Mouse (Mus musculus): Measurements from ENCODE around the gene Gm48551.

Gm48551 gene

DNA sequence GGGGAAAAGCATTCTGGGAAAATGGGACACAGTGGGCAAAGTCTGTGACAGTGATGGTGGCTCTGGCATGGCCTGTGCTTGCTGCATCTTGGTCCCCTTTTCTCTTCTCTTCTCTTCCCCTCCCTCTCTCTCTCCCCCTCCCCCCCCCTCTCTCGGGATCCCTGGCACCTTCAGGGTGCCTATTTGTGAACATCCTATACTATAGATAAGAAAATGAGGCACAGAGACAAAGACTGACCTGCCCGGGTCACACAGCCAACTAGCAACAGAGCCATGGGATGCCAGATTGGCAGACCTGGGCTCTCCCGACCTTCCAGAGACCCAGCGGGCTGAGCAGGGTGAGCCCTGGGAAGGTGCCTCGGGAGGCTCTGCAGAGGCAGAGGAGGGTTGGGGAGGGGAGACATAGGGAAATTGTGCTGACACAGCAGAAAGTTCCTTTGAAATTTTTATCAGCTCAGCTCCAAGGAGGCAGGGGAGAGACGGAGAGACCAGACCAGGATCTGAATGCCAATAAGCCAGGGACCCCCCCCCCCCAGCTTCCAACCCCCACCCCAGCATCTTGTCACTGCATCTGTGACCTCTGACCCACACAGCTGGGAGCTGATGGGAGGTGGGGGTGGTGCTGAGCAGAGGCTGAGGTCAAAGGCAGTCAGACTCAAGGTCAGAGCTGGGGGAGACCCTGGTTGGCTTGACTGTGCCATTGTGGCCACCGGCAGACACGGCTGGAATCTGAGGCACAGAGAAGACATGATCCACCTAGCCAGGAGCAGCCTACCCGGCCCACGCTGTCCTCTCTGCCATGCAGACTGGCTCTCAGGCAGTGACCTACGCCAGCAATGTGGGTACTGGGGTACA is 34.2 kb downstream of the Gm48551 start:
- DNase-seq, result peak in 1 of 2 experiments; percentile 3

DNA sequence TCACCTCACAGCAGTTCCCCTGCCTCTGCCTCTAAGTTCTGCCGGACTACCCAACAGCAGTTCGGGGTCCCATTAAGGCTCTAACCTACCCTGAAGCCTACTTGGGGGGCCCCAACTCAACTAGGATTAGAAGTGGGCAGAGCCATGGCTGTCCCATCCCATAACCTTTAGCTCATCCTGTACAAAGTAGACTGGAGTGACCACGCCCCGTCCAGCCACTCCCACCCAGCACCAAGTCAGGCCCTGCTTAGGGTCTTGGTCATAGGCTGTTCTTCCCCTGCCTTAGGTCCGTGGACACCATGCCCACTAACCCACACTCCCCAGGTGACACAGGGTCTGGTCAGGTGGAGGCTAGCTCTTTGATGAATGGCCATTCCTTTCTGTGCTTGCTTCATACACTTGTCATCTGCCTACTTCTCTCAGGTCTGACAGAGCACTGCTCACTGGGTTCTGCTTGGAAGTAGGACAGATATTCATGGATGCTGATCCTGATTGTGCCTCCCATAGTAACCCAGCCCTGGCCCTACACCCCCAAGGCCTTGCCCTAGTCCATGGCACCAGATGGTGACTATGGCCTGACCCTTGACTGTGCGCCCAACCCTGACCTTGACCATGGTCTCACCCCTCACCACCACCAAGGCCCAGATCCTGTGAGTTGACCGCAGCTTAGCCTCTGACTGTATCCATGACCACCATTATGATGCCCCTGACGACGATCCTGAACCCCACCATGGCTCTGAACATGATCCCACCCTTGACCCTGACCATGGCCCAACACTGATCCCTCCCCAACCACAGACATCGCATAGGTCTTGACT is 35.1 kb downstream of the Gm48551 start:
- DNase-seq, result peak in 1 of 2 experiments; percentile 1

DNA sequence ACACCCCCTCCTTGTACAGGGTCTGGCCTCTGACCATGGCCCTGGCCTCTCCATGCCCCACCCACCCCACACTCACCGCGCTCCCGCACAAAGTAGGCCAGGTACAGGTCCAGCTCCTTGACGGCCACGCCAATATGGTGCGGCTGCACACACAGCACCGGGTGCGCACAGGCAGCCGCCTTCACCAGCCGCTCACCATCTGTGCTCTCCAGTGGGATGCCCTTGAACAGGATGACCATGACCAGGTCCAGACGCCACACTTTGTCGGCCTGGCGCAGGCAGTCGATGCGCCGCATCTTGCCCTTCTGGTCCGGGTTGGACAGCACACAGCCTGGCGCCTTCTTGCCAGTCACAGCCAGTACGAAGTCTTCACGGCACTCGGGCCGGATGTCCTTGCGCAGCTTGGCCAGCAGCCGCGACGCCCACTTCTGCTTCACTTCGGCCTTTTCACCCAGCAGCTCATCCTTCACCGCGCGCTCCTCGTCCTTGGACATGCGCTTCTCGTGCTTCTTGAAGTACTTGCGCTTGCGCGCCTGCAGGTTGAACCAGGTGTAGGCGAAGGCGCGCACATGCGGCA is 36.0 kb downstream of the Gm48551 start:
- peak in 1 of 2 experiments; percentile 11 for DNase-seq

DNA sequence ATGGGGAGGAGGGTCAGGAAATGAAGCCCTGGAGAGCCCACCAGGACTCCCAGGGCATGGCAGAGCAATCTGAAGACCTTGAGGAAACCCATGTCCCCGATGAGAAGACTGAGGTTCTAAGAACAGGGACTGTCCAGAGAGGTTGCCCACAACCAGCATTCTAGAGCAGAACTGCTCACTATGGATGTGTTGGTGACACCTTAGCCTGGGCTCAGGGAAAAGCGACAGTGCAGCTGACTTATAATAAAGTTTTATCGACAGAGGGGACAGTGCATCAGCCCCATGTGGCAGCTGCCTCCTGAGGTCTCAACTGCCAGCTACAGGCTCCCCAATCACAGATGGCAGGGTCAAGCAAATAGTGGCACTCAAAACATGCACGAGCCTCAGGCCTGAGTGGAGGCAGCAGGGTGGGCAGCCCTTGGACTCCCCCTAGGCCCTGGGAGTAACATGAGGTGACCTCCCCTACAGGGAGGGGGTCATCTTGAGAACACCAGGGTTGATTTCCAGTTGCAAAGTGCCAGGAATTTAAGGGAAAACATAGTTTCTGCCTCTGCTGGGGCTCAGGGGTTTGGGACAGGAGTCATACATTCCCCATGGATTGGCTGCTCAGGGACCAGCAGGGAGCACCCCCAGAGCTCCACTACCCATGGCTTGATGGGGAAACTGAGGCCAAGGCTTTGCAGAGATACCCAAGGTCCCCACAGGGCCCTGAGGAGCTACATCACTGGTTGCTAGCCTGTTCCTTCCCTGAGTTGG is 37.0 kb downstream of the Gm48551 start:
- DNase-seq, result peak in 1 of 2 experiments; percentile 2

DNA sequence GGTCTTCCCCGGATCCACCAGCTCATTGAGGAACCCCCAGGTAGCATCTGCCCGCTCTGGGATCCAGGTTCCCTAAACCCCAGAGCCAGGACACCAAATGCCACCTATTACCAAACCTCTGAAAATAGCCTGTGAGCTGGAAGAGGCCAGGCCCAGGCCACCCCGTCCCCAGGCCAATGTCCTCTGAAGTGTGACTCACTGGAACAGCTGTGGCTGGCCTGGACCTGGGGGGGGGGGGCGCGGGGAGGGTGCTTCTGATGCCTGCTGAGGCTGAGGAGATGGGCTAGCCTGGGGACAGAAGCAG is 37.5 kb downstream of the Gm48551 start:
- no peak for DNase-seq

DNA sequence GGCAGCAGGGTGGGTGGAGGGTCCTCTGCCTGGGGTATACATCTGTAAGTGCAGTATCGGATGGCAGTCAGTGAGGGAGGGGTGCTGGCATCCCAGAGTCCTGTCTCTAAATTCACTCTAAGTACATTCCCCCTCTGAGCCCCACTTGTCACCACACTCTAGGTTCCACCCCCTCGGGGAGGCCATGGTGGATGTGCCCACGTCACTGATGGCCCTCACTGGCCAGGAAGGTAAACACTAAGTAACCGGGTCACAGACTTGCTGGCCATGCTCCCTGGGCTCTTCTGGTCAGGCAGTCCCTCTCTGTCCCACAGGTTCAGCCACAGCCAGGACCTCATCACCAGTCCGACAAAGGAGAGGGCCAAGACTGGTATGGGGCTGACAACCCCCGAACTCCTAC is 37.9 kb downstream of the Gm48551 start:
- DNase-seq, result peak in 1 of 2 experiments; percentile 5

DNA sequence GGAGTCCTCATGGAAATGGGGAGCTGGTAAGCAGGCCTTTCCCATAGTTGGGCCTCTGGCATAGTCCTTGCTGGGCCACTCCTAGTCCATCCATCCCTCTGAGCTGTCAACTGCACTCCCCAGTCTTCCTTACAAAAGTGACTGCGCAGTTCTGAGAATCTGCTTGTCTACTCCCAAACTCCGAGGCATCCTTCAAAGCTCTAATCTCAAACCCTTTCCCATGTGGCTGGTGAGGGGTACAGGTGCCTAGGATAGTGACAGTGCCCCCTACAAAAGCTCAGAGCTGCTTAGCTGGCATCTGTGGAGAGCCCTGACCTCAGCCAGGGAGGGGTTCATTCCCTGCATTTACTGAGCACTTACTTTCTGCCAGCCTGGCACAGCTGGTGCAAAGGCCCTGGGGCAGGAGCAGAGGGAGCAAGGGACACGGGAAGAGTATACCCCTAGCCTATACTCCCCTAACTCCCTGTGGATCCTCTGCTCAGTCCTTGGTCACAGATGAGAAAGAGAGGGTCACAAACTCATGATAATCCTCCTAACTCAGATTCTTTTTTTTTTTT is 38.5 kb downstream of the Gm48551 start:
- peak in 1 of 2 experiments; percentile 2 for DNase-seq

DNA sequence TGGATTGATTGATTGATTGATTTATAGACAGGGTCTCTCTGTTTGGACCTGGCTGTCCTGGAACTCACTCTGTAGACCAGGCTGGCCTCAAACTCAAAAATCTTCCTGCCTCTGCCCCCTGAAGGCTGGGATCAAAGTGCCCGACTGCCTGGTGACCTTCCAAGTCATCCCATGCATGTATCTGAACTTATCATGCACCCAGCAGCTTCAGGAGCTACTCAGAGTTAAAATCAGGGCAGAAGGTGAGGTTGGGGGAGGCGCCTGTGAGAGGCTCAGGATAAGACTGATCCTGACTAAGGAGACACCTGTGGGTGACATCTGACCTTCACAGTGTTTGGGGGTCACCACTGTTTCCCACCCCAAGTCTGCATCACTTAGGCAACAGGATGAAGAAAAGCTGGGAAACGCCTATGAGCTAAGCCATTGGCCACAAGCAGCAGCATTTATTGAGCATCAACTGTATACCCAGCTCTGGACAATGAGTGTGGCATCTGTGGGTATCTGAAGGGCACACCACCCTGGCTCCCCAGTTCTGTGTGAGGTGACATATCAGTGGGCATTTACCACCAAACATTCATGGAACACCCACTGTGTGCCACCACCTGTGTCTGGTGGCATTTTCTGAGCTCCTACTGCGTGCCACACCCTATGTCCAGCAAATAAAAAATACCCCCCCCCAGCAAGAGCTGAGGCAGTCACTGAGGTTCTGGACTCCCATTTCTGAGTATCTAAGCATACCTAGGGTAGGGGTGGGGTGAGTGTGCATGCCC is 39.4 kb downstream of the Gm48551 start:
- peak in 1 of 2 experiments; percentile 1 for DNase-seq

DNA sequence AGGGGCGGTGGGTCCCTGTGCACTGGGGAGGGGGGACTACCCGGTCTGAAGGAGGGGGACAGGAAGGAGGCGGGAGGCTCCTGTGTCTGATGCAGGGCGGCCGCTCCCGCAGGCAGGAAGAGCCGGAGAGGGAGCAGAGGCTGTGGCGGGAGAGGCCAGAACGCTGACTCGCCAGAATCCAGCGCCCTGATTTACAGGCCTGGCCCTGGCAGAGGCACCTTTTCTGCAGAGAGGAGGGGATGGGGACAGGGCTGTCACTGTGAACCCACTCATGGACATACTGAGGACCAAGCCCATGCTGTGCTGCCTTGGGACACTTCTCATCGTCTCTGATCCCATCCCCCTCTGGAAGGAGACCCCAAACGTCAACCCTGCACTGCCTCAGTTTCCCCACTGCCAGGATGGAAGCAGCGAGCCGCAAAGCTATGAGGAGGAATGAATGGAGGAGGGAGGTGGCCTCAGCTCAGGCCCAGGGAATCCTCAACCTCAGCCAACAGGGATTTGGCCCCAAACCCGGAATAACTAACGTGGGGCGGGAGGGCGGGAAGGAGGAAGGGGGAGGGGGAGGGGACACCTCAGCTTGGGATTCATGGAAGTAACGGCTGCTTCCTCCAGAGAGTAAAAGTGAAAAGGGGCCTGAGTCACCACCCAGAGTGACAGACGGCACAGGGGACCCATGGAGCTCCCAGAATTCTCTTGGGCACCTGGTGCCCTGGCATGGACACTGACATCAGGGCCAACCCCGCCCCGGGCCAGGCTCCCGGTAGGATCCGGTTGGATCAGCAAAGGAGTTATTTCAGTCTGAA is 40.2 kb downstream of the Gm48551 start:
- DNase-seq, result peak in 1 of 2 experiments; percentile 26

DNA sequence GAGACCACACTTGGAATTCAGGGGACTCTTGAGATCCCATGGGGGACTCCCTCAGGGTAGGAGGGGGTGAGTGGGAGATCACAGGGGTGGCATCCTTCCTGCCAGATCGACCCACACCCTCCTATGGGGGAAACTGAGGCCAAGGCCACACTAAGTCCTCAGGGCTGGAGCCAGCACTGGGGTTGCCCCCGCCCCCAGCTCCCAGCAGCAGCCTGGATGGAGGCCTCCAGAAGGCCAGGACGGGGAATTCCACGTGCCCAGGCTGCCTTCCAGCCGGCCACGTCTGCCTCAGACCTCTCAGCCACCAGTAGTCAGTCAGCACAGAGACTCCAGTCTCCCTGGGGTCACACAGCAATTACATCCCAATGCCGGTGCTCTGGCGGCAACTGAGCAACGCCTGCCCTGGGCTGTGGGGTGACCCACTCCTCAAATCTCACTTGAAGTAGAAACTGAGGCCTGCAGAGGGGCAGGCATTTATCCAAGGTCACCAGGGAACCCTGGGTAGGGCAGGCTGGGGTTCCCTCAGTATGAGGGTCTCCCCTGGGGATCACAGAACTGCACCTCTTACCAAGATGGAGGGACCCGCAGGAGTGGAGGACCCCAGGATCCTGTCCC is 41.1 kb downstream of the Gm48551 start:
- DNase-seq, result peak in 1 of 2 experiments; percentile 9

DNA sequence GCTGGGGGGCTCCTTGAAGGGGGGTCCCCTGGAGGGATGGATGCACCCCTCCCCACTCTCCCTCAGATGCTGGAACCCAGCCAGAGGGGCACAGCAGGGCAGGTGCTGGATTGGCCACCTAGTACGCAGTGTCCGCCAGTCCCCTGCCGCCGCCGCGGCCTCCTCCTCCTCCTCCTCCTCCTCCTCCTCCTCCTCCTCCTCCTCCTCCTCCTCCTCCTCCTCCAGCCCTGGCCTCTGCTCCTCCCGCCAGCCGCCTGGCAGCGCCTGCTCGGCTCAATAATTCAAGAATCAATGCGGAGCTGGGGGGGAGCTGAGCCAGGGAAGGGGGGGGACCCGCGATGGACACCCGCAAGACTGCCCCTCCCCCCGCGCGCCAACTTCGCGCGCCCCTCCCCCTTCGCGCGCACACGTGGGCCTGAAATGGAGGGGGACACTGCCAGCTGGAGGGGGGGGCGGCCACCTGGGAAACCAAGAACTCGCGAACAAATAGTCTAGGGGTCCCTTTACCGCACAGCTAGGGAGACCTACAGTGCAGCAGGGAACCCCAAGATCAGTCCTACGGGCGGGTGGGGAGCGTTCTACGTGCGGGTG is 41.9 kb downstream of the Gm48551 start:
- DNase-seq, result peak in 1 of 2 experiments; percentile 28

DNA sequence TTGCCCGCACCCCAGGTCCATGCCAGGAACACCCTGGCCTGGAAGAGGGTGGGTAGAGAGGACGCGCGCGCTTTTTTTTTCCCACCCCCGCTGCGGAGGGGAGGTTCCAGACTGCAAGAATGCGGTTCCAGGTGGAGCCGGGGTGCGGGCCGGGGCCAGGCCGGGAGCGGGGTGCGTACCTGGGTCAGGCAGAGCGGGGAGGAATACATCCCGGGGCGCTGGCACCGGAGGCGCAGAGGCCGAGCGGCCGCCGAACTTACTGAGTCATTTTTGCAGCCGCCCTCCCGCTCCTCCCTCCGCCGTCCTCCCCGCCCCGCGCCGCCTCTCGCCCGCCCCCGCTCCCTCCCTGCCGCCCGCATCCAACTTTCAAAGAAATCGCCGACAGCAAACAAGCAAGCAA is 42.6 kb downstream of the Gm48551 start:
- peak in 1 of 2 experiments; percentile 40 for DNase-seq

DNA sequence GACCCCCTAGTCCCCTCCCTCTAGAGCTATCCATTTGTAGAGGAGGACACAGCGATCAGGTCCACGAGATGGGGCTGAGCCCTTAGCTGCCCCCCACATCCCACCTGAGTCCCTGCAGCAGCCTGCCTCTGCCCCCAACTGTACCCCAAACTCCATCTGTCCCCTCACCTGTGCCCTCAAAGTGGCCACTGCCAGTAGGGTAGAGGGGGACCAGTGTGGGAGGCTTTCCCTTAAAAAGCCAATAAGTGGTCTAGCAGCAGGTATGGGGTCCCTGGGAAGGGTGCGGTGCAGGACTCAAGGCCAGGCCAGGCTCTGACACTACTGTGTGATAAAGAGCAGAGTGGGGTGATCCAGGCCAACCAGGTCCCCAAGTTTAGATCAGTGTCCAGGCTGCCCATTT is 43.1 kb downstream of the Gm48551 start:
- peak in 1 of 2 experiments; percentile 7 for DNase-seq

DNA sequence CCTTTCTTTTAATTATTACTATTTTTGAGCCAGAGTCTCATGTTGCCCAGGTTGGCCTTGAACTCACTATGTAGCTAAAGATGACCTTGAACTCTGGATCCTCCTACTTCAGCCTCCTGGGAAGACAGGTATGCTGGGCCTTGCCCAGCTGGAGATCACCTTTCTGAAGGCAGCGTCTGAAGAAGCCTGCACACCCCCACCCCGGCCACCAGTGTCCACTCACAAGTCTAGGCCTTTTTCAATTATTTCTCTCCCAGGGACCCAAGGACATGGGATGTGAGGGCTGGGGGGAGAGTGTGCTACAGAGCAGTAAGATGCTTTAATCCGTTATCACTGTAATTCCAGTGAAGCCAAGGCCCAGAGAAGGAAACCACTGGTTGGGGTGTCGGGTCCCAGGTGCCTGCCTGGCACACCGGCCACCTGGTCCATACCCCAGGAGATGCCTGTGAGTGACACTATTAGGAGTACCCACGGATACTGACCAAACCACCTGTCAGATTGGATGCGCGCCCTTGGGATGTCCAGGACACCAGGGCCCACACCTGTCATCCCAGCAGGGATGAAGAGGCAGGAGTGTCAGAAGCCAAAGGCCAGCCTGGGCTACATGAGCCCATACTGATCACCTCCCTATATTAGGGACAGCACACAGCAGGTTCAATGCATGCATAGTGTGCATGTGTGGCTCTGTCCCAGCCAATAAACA is 43.7 kb downstream of the Gm48551 start:
- peak in 1 of 2 experiments; percentile 7 for DNase-seq

DNA sequence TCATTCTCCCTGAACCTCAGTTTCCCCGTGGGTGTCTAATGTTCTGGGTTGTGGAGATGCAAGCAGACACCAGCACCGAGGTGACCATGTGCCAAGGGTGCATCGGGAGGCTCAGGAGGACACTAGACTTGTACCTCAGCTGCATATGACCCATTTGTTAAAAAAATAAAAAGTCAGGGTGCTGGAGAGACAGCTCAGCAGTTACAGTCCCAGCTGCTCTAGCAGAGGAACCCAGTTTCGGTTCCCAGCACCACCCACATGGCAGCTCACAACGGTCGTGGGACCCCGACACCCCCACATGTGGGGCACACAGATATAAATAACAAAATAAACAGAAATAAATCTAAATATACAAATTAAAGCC is 44.2 kb downstream of the Gm48551 start:
- DNase-seq, result peak in 1 of 2 experiments; percentile 5

DNA sequence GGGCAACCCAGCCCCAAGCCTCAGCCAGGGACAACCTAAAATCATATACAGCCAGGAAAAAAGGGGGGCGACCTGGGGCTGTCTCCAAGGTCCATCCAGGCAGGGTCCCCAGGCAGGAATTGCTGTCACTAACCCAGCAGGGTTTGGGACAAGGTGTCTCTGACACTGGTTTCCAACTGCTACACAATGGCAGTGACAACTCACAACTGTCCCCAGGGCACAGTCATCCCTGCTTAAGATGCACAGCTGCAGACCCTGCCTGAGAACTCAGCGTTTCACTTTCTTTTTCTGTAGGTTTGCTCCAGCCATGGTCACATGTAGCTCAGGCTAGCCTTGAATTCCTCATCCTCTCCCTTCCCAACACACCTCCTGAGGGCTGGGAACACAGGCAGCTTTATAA is 44.8 kb downstream of the Gm48551 start:
- DNase-seq, result peak in 1 of 2 experiments; percentile 7

DNA sequence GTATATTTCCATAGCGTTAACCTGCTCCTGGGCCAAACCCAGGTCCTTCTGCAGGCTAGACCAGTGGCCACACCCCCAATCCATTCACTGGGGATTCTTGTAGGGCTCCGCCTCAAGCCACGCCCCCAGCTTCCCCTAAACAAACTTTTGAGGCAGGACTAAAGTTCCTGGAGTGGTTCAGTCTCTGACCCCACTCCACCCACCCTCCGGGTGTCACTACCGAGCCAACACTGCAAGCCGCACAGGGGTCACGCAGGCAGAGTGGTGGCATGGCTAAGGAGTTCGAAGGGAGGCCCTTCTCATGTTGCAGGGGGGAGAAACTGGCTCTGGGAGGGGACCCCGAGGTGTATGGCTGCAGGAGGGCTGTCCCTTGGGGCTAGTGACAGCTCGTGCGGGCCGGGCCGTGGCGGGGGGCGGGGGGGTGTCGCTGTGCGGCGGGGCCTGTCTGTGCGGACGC is 45.4 kb downstream of the Gm48551 start:
- DNase-seq, result peak; percentile 78 to 83

DNA sequence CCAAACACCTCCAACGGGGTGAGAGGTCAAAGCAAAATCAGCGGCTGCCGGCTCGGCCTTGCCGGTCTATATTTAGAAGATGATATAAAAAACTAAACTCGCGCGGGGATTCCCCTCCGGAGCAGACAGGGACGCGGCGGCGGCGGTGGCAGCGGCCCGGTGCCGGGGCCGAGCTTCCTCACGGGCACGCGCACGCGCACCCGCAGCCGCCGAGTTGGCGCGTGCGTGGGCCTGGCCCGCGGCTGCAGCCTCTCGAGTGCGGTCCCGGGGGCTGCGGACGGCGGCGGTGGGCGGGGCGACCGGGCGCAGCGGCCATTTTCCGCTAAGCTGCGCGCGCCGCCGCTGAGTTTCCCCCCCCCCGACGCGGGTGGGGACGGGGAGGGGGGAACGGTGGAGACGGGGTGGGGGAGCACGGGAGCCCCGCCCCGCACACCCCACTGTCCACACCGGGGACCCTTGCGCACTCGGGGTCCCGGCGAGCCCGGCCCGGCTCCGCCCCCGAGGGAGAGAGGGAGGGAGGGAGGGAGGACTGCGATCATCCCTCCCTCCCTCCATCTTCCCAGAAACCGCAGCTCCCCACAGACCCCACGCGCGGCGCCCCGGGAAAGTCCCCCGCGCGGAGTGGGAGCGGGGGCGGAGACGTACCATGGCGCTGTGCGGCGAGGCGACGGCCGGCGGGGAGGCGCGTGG is 46.0 kb downstream of the Gm48551 start:
- DNase-seq, result peak; percentile 73 to 79
